Mouse (Mus musculus): Measurements from ENCODE around the gene Ccdc106.
"Not testable (repeated sequence)": the region's sequence is repeated elsewhere in the genome, so short reads cannot be mapped to it uniquely, and the experiment has no call there.

The Ccdc106 gene

DNA sequence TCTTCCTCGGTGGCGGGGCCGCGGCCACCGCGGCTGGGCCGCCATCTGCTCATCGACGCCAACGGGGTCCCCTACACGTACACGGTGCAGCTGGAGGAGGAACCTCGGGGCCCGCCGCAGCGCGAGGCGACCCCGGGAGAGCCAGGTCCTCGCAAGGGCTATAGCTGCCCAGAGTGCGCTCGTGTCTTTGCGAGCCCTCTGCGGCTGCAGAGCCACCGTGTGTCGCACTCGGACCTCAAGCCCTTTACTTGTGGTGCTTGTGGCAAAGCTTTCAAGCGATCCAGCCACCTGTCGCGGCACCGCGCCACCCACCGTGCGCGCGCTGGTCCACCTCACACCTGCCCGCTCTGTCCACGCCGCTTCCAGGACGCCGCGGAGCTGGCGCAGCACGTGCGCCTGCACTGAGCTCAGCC, 32.6 kb downstream of the Ccdc106 start:
- peak; percentile 41 to 52 for DNase-seq

DNA sequence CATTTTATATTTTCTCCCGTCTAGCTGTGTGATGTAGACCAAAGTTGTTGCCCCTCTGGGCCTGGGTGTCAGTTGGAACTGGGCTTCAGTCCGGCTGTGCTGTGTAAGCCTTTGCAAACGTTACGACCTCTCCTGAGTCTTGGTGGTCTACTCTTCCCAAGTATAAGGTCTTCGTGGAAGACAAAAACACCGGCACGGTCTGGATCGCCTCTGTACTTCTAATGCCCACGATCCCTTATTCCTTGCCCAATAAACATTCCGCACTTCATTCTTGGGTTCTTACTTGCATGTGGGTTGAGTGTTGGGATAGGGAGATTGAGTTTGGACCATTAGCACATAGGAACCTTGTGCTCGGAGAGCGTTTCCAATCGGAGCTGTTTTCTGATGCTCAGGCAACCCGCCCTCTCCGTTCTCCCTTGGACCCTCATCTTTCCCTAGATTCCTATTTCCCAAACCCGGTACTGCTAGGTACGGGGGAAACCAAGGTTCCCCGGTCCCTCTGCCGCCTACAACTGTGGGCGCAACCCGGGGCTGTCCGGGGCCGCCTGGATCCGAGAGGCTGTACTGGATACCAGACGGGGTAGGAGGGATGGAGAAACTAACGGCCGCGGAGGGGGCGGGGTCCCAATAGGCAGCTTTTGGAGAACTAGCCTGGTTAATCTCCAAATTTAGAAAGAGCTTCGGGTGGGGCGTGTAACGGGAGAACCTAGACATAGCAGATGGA, 33.3 kb downstream of the Ccdc106 start:
- DNase-seq = peak; percentile 57

DNA sequence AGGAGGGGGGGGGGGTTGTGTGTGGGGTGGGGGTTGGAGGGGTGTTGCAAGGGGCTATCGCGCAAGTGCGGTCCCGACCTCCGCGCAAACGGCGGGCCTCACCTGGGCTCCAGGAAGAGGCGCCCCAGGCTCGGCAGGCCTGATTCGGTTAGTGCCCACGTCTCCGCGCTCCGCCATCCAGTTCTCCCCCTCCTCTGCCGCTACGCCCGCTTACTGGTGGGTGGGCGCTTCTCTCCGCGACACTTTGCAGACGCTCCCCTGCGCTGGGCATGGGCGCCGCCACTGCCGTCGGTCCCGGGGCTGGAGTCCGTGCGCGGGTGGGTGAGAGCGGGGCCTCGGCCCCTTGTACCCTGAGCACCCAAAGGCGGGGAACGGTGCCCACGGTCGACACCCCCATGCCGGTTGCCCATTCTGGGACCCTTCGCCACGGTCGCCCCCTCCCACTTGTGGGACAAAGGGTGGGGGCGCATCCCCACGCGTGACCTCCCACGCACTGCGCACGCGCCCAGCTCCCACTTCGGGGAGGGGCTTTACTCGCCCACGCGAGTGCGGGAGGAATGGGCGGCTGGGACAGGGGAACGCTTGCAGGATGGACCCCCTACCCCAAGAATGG, 36.4 kb downstream of the Ccdc106 start:
- DNase-seq = peak; percentile 77 to 78

DNA sequence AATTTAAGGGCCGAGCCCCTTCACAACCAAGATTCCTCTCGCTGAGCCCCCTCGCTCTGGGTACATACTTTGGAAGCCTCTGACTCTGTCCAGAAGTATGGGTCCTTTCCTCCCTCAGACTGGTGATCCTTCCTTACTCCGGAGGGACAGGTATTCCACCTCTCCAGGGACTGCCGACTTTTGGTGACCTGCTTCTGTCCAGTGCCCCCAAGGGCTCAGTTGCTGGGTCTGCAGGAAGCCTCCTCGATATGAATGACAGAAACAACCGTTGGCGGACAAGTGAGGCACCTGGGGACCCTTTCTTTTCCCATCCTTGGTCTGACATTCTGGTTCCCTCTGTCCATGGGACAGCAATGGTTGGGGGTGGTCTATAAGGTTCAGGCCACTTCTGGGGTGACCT, 37.0 kb downstream of the Ccdc106 start:
- DNase-seq = no peak

DNA sequence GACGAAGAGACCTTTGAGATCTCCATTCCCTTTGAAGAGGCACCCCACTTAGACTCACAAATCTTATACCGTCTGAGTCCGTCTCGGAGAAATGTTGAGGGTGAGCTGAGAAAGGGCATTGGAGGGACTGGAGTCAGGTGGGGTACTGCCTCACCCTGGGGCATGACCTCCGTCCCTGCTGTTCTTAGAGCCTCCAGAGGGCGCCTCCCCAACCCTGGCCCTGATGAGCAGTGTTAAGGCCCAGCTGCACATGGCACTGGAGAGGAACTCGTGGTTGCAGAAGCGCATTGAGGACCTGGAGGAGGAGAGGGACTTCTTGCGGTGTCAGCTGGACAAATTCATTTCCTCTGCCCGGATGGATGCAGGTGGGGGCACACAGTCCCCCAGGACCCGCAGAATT, 37.5 kb downstream of the Ccdc106 start:
- no peak for DNase-seq

DNA sequence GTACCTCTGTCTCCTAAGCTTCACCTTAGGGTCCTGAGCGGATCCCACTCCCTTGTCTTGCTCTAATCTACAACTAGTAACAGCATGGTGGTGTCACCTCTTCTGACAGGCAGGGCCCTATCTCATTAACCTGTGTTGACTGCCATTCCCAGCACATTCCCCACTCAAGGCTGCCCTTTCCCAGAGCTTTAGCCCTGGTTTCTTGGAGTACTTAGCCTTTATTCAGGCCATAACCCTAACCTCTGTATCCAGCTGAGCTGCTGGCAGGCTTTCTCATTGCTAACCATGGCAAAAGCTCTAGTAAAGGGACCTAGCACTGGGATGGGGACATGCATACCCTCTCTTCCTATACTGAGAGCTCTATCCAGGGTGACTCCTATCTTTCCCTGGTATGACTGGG, 38.3 kb downstream of the Ccdc106 start:
- DNase-seq = no peak

DNA sequence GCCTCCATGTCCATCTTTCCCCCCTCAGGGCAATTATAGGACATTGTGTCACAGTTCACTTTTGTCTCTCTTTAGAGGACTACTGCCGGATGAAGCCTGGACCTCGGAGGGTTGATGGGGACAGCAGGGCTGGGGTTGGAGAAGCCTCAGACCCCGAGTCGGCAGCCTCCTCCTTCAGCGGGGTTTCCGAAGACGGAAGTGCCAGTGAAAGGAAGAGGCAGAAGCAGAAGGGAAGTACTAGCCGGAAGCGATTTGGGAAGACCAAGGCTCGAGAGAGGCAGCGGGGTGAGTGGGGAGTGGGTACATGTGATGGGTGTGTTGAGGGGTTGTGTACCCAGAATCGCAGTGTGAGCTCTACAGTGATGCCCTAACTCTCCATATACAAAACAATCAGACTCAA, 39.1 kb downstream of the Ccdc106 start:
- peak in 1 of 2 experiments; percentile 31 for DNase-seq

DNA sequence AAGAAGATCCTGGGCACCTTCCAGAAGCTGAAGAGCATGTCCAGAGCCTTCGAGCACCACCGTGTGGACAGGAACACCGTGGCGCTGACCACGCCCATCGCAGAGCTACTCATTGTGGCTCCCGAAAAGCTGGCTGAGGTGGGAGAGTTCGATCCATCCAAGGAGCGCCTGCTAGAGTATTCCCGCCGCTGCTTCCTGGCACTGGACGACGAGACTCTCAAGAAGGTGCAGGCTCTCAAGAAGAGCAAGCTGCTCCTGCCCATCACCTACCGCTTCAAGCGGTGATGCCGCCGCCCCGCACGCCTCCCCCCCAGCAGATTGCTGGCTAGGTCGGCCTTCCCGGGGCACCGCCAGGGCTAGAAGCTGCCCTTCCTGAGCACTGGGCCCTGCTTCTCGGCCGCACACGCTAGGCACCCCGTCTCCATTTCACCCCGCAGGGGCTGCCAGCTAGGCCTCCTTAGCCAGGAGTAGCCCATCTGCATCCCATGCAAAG, 39.9 kb downstream of the Ccdc106 start:
- DNase-seq = peak; percentile 93 to 95

DNA sequence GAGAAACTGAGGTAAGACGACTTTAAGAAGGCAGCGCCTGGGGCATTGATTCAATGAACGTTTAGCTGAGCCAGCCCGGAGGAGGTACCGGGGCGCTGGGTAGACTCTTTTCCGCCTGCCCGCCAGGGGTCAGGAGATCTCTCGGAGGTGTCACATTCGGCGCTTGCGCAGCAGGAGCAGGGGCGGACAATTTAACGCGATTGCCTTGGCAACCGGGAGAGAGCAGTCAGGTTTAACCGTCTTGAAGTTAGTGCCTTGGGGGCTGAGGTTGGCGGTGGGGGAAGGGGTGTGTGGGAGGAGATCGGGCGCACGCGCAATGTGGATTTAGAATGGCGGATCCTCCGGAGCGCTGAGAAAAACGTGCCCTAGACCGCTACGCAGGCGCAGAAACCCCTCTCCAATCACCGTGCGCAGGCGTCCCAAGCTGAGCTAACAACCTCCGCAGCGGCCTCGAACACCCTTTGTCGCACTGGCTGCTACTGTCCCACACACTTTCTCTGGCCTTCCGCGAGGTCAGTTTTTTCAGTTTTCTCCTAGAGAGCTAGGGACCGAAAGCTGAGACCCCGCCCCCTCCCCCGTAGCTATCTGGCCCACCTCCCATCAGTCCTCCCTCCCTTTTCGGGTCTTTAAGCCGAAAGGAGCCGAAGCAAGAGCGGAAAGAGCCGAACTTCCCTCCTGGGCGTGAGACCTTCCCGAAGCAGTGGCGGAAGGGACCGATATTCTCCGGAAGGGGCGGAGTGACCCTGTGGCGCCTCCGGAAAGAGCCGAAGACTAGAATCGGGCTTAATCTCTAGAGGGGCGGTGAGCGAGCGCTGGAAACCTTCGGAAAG, 40.8 kb downstream of the Ccdc106 start:
- DNase-seq = peak; percentile 100

DNA sequence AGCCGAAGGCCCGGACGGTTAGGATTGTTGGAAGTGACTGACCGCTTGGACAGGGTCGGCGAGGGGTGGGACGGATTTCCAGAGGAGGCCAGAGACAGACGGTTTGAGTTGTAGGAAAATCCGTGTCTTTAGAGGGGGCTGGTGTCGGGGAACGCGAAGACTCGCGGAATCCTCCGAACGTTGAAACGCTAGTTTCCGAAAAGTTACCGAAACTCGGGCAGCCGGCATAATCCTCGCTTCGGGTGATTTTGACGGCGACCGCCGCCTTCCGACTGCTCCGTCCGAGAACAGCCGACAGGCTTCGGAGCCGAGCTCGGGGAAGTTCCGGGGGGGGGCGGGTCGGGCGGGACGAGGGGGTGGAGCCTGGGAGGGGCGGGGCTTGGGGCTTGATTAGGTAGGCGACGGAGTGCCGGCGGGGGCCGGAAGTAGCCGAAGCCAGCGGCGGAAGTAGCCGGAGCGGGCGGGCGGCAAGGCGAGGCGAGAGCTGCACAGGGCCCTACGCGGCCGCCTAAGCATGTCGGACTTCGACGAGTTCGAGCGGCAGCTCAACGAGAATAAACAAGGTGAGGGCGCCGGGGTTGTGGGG, 41.5 kb downstream of the Ccdc106 start, which contains the start of gene U2af2:
Gene U2af2, plus strand, starts transcription at position 370 of the 586 bp plus-strand sequence.
- DNase-seq = peak; percentile 97 to 99

DNA sequence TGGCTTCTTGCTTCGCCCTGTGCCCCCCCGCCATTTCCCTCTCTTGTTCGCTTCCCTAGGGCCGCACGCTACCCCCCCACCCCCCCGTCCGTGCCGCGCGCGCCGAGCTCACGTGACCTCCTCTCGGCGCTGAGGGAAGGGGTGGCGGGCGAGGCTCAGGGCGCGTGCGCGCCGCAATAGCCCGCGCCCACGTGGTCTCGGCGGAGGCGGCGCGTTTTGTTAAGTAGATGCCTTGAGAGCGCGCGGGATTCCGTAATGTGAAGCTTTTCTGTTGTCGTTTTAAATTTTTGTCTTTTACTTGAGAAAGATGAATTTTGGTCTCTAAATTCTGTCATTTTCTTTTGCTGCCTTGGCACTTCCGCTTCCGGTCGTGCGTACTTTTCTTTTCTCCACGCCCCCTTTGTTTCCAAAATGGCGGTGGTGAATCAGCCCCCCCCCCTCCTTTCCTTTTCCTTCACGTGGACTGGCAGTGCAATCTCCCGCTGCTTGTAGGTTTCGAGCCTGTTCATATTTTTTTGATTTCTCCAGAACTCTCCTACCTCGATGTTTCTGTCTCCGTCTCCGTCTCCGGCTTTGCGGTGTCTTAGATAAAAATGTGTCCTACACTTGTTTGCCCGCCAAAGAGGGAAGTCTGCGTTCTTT, 42.1 kb downstream of the Ccdc106 start:
- DNase-seq = peak in 1 of 2 experiments; percentile 74

DNA sequence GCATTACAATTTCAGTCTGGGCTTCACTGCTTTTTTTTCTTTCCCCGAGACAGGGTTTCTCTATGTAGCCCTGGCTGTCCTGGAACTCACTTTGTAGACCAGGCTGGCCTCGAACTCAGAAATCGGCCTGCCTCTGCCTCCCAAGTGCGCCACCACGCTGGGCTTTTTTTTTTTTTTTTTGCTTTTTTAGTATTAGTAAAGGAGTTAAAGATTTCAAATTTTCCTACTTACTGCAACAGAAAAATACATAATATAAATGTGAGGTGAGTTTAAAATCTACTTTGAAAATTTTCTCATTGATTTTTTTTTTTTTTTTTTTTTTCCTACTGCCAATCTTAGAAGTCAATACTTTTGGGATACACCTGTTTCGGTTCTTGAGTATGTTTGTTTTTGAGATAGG, 44.5 kb downstream of the Ccdc106 start:
- no peak for DNase-seq

DNA sequence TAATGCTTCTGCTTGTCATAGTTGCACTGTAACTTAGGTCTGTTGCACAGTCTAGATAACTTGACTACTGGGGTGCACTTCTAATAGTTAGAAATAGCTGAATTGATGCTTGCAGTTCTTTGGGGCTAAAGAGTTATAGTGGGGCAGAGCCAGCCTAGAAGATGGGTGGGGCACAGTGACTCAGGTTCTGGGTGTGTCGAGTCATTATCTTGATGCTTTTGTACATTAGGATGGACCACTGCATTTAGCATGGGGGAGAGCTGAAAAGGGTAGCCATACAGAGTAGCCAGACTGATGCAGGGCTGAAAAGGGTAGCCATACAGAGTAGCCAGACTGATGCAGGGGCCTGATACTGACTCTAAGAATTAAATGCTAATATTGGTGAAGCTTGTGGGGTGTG, 53.2 kb downstream of the Ccdc106 start:
- no peak for DNase-seq

DNA sequence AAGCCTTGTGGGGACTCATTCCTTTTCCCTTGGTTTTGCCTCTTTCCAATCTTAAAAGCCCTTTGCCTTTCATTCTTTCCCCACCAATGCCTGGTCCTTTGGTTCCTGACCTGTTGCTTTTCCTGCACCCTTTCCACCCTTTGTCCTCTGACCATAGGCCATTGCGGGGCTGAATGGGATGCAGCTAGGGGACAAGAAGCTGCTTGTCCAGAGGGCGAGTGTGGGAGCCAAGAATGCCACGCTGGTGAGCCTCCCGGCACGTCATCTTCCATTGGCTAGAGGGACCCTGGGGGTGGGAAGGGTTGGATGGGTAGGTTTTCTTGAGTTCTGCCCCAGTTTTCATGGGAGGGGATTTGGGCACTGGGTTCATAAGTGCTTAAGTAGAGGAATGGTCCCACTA, 54.6 kb downstream of the Ccdc106 start:
- DNase-seq = no peak

DNA sequence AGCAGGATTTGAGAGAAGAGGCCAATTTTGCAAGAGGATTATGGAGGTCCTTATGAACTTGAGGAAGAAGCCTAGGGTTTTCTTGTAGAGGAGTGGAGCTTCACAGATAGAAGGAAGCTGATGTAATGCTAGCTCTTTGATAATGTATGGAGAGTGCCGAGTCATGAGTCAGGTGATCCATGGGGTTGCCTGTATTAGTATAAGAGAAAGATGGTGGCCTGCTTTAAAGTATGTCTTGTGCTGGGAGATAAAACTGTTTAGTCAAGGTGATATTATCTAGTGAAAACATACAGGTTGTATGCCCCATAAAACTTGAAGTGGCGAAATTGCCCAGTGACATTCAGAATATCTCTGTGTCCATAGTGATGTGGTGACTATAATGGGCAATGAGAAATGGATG, 56.6 kb downstream of the Ccdc106 start:
- no peak for DNase-seq

DNA sequence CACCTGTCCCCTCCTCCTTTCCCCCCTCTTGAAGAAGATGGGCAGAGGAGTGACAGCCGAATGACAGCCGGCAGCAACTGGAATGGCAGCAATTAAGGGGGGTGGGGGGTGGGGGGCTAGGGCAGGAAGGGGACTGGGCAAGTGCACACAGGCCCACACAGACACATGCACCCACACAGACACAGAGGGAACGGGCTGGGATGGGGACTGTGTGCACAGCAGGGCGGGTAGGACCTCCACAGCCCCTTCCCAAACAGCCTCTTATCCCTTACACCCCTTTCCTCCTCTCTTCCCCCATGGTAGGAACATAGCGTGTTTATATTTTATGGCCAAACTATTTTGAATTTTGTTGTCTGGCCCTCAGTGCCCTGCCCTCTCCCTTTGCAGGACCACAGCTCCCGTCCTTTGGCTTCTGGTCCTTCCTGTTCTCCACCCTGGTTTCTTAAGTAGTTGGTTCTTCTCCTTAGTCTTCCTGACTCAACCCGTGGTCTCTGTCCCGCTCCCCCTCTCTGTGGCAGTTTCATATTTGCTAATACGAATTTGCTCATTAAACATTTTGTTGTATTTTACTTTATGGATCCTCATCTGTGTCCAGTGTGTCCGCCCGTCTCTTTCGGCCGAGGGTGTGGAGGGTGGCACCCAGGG, 59.1 kb downstream of the Ccdc106 start:
- not testable (repeated sequence) for DNase-seq

DNA sequence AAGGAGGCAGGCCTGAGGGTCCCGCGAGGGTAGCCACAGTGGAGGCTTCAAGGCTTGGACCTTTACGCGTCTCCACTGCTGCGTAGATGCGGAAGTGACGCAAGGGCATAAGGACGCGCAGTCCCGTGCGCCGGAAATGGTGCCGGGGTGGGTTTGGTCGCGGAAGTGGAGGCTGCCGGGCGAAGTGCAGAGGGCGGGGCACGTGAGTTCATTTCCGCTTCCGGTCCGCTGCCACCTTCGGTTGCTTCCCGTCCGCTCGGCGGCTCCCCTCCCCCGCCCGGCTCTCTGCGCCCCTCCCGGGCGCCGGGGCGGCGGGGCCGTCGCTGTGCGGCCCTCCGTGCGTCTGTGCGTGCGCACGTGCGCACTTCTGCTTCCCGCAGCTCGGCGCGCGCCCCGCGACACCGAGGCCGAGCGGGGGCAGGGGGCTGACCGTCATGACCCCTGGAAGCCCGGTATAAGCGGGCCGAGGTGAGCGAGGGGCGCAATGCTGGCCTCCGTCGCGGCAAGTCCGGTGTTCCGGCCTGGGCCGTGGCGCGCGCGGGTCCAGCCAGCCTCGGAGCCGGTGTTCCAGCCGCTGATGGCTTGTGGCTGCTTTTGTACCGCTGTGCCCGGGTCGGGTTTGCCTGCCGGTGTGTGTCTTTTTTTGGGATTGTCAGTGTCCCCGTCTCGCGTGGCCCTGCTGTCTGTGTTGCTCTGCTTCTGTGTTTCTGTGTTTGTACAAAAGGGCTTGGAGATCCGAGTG, 59.8 kb downstream of the Ccdc106 start, which contains the start of gene Epn1:
Gene Epn1, plus strand, starts transcription at position 226 of the 742 bp plus-strand sequence.
- peak; percentile 98 for DNase-seq

DNA sequence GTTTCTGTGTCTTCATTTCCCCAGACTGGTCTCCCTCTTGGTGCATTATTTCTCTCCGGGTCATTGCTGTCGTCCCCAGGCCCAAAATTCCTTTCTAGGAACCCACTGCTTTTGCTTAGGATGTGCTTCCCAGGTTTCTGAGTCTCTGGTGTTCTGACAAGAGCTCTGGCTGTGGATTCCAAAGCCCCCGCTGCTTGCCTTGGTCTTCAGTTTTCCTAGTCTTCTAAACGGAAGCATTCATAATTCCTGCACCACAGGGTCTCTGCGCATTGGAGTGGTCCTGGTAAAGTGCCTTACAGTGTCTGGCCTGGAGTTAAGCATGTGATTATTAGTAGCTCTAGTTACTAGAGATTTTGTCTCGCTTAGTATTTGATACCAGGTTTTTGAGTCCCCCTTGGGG, 60.5 kb downstream of the Ccdc106 start:
- DNase-seq = no peak

DNA sequence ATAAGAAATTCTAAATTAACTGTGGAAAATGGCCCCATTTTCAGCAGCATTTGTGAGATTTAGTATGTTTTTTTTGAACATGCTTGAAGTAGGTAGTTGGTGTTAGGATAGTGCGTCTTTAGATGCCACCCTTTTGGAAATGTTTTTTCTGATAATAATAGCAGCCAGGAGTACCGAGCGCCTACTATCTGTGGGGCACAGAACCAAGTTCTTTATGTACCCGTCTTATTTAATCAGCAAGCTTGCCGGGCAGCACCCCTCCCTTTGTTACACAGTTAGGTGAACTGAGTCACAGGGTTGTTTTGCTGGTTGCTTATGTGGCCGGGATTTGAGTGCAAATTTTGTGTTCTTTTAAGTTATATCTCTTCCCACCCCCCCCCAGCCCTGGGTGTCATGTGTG, 60.9 kb downstream of the Ccdc106 start:
- DNase-seq = no peak

DNA sequence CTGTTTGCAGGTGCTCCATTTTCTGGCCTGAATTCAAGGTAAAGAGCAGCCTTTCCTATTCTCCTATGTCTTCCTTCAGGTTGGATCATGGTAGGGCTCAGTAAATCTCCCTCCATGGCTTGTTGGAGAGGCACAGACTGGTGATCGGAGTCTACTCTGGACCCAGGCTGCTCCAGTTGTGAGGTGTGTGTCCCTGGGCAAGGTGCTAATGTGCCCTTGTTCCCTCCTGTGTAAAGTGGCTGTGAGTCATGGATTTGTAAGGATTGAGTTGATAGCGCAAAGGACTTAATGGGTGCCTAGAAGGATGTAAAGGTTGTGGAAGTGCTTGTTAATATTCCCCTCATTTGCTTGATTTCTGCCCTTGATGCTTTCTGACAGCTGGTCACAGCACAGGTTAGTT, 61.6 kb downstream of the Ccdc106 start:
- no peak for DNase-seq
